Mouse (Mus musculus): ENCODE data around the gene Ism1.

DNA sequence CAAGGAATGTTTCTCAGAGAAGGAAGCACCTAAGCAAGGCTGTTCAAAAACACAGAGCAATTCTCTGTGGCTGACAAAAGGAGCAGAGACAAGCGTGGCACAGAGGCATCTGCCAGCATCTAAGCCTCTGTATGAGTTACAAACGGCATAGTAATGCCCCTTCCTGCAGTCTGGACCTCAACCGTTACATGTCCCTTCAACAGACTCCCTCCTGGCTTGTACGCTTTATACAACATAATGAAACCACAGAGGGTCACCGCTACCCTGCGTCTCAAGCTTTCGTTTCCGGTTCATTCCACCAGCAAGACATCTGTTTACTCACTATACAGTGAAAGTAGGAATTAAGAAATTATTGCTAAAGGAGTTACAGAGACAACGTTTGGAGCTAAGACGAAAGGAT is 34.1 kb downstream of the Ism1 start:
- TF ChIP-seq CTCF (IDR thresholded peaks at IDR 0.05; ENCODE audit: borderline replicate concordance, control insufficient read depth, extremely low read depth, insufficient read depth, low read length, poor library complexity) (no peak), POLR2A (IDR thresholded peaks at IDR 0.05; ENCODE audit: control insufficient read depth, extremely low read depth, insufficient read depth, low read length, poor library complexity) (no peak)
